Mouse (Mus musculus): ENCODE data around the gene Ntm.

DNA sequence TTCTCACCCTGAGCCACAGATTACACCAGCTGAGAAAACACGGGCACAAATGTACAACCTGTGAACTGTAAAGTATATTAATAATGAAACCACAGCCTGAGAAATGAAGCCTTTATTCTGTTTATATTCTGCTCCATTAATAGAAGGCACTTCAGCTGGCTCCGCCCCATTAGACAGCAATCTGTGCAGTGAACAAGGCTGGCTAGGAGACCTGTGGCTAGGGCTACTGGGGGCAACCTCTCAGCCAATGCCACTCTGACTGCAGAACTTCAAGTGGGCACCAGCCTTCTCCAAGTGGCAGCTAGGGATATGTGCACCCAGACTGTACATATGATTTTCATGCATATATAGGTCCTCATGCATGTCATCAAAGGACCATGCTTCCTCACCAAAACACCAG is 887.7 kb downstream of the Ntm start:
- no peak for TF ChIP-seq CTCF (IDR thresholded peaks at IDR 0.05)
- no peak for TF ChIP-seq POLR2A (IDR thresholded peaks at IDR 0.05; ENCODE audit: insufficient read depth, low read depth, low read length)

All from heart, adult 2 months (tissue).